Mouse (Mus musculus) right cerebral cortex, postnatal 4 days (tissue): Measurements from ENCODE around the gene Acss1.

Experiments used
- DNase-seq: peaks from one replicate; pipeline ENCODE4 v3.0.0-alpha.2; 2022

Acss1 gene

GRCm38 (mm10) chr2:150637702-150638369, 30.5 kb downstream of the Acss1 start:
- DNase-seq = no peak

- no peak for DNase-seq
These were observed 32.3 kb downstream of the Acss1 start for GRCm38 (mm10) chr2:150635877-150636446.

DNA sequence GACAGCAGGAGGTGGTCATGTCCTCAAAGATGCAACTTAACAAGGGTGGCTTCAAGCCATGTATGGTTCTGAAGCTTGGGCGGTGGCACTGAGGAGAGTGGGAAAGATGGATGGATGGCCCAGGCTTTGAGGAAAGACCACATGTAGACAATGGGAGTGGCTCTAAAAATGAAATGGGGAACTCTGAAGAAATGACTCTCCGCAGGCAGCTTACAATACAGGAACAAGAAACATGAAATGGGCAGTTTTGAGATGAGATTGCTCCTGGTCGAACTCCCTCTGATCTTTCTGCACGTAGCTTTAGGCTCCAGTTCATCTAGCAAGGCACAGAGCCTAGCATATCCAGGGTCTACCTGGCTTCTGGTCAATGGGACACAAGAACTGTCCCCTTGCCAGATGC, 39.0 kb downstream of the Acss1 start:
- no peak for DNase-seq

DNA sequence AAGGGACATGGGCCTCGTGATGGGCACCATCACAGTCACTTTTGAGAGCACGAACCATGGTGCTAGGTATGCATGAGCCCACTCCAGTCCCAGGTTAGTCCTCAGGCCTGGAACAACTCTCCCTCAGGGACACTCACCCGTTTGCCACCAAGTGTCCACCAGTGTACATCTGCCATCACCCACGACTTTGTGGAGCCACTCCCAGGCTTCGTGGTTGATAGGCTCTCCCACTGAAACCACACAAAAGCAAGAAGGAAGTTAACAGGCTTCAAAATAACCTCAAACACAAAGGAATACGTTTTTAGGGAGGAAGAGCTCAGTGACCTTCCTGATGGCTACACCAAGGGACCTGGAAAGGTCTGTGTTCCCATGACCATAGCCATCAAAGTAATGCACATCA, 41.2 kb downstream of the Acss1 start:
- DNase-seq = no peak

- no peak for DNase-seq
These were observed 43.4 kb downstream of the Acss1 start for GRCm38 (mm10) chr2:150624926-150625325.

GRCm38 (mm10) chr2:150623957-150624356, 44.3 kb downstream of the Acss1 start:
- no peak for DNase-seq

DNA sequence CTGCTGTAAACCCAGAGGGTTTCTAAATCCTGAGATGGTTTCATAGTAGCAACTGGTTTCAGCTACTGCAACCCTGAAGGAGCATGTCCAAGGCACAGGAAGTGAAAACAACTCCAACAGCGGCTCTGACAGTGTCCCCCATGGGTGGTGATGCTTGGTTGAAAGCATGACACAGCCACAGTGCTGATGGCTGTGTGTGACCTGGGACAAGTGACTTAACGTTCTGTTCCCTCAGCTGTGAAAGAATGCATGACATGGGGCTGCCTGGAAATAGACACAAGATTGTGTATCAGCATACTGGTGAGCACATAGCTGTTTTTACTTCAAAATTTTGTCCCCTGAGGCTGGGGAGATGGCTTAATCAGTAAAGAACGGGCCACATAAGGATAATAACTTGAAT, 46.6 kb downstream of the Acss1 start:
- DNase-seq = no peak

GRCm38 (mm10) chr2:150610097-150610496, 58.2 kb downstream of the Acss1 start:
- no peak for DNase-seq

DNA sequence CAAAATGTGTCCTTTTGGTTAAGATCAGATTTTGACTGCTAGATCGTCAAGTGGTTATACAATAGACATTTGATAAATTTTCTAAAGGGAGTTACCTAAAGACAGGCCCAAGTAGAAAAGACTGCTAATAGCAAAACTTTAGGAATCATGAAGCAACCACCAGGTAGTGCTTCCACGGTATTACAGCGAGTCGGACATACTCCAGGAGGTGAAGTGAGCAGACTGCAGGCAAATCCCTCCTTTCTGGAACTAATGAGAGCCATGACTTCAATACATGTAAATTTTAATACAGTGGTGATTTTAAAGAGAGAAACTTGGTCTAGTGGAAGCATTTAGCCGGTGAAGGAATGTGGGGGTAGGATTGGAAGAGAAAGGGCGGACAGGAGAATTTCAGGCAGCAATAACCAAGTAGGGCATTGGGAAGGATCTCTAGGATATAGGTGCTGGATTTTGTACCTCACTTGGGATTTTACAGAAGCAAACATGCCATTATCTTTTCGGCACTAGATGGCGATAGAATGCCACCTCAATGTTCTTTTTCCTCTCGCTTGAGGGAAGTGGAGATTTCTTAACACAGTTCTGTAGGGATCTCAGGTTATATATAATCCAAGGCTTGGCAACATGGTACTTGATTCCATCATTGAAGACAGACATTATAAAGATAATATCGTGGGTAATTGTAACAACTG, 59.3 kb downstream of the Acss1 start:
- DNase-seq = peak; percentile 31

DNA sequence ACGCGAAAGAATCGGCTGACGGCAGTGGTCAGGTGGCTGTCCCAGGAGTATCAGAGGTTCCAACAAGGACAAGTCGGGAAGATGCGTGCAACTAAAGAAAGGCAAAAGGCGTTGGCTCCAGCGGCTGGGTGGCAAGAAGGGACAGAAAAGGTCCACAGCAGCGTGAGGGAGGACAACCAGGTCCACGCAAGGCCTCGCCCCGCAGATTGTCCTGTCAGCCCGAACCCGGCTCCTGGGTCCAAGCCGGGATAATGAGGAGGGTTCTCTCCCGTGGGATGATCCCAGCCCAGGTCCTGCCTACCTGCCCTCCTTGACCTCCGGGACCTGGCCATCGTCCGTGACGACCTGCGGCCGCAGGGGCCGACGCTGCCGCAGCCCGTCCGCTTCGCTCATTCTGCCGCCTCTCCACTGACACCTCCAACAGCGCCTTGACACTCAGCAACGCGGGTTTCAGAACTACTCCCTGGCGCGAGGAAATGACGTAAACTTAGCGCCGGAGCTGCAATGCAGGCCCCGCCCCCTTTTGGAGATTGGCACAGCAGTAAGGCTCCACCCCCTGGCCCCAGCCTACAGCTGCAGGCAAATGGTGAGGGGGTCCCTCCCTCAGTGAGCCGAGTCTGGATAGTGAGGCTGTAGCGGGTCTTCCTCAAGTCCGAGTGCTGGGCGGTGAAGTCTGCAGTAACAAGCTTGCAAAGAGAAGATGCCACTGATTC, 60.1 kb downstream of the Acss1 start, which contains the start of gene Apmap:
Apmap (minus strand) TSS at position 481 of the 713 bp plus-strand sequence.
- peak; percentile 97 for DNase-seq

GRCm38 (mm10) chr2:150607086-150607485, 61.2 kb downstream of the Acss1 start:
- DNase-seq = no peak

- no peak for DNase-seq
These were observed 63.5 kb downstream of the Acss1 start for GRCm38 (mm10) chr2:150604802-150605201.

- no peak for DNase-seq
These were observed 66.1 kb downstream of the Acss1 start for GRCm38 (mm10) chr2:150602166-150602565.

- no peak for DNase-seq
These were observed 68.0 kb downstream of the Acss1 start for GRCm38 (mm10) chr2:150600263-150600662.

DNA sequence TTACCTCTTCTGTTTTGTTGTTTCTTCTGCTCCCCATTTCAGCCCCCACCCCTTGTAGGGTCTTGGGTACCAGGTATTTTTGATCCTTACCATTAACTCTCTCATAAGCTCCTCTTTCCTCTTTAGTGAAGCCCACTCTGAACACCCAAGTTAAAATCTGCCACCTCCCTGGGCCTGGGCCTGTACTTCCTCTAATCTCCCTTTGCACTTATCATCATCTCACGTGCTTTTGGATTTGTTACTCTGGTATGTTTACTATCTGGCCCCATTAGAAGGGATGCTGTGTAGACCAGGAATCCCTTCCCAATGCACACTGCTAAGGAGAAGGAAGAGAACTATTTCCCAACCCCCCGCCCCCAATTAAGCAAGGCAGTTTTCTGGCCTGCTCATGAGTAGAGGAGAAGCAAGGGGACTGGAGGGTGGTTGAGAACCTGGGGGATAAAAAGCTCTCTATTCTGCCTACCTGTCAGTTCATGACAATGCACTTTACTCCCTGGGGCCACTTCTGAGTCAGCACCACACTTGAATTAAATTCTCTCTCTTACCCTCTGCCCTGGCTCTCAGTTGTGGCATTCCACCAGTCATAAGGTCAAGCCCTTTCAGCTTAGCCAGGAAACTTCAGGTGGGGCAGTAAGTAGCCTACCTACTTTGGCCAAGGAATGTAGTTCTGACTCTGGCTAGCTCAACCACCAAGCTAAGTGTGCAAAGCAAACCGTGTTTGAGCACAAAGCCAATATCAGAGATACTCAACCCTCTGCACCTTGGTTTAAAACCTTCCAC, 72.7 kb downstream of the Acss1 start:
- DNase-seq = no peak

DNA sequence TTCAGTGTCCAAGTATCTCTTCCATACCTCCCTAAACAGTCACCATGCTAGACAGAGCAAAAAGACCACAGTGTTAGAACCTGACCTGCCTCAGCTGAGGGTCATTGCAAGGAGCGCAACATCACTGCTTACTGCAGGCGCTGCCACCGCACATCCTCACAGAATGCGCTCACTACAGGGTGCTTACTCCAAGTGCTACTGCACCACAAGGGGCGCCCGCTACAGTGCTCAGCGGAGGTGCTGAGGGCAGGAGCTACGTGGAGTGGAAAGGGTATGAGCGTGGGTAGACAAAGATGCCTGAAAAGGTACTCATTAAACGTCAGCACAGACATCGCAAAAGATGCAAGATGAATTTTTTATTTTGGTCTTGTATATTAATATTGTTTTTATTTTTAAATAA, 79.2 kb downstream of the Acss1 start:
- no peak for DNase-seq

GRCm38 (mm10) chr2:150579628-150580027, 88.7 kb downstream of the Acss1 start:
- no peak for DNase-seq

- no peak for DNase-seq
These were observed 89.7 kb downstream of the Acss1 start for GRCm38 (mm10) chr2:150578603-150579002.

DNA sequence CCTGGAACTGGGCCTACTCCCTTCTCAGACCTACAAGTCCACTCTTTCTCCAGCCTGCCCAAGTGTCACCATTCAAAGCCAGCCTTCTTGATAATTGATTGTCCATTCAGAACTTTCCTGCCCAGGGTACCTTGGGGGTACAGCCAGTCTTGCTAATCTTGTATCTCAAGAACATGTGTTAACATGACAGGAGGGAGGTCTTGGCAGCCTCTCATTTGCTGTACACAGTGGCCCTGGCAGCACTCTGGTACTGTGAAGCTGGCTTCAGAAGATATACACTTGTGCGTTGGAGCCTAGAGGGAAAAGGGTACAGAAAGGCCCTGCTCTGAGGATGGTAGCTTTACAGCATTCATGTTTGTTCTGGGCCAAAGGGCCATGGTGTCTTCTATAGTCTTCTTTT, 92.0 kb downstream of the Acss1 start:
- no peak for DNase-seq

GRCm38 (mm10) chr2:150572463-150572862, 95.8 kb downstream of the Acss1 start:
- DNase-seq = no peak

- DNase-seq = no peak
These were observed 97.5 kb downstream of the Acss1 start for GRCm38 (mm10) chr2:150570761-150571160.

DNA sequence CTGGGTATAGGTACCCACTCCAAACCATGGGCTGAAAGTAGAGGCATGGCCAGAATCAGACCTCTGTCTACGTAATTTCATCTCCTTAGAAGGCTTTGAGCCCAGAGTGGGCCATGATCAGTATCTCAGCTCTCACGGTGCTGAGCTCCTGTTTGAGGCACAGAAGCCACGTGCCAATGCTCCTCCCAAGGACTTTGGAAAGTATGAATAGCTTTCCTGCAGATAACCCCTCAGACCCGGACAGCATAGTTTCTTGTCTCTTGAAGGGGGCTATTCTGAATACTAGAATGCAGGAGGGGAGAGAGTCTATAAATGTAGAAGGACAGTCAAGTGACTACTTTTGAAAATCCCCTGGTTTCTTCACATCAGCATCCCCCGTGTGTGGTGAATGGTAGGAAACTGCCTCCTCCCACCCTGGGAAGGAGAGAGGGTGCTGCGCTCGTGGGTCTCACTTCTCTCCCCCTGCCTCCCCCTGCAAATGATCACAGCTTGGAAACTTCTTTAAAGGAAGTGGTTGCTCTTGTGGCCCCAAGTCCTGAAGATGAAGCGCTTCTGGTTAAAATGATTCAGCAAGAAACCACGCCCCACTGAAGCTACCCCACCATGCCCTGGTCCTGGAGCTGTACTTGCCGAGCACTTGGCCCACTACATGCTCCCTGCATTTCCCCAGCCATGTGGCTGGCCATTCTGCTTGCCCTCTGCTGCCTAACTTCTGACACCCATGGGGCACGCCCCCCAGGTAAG, 98.3 kb downstream of the Acss1 start, which contains the start of gene Cst7:
Cst7 (plus strand) TSS at position 569 of the 744 bp plus-strand sequence.
- no peak for DNase-seq
